Mouse (Mus musculus) heart, embryonic 11.5 days (tissue): ENCODE results near the gene 7530416G11Rik. TPM values are rescaled to one million over a fixed set of nuclear protein-coding genes. Genes with fewer than 3 reads are reported as not detected.

ENCODE experiments used
- ATAC-seq: fragments of 200-750 bp; cut with Nextera tagmentation; replicated peaks from 2 replicates; pipeline ENCODE4 v1.8.0; 2017; ENCODE audit warnings: moderate library complexity; ENCODE audit not compliant: insufficient number of reproducible peaks, low FRiP score, low TSS enrichment
- H3K27ac ChIP-seq: fragments of 300-500 bp; sonication (generic); 2 replicates; pipeline ENCODE4 v1.5.1; 2014; ENCODE audit warnings: mild to moderate bottlenecking, low read depth, low read length
- H3K27me3 ChIP-seq: fragments of 300-500 bp; sonication (generic); 2 replicates; pipeline ENCODE4 v1.6.1; 2014; ENCODE audit warnings: mild to moderate bottlenecking, low read length, mixed read lengths; ENCODE audit not compliant: control insufficient read depth, insufficient read depth
- H3K36me3 ChIP-seq: fragments of 300-500 bp; sonication (generic); 2 replicates; pipeline ENCODE4 v1.6.1; 2014; ENCODE audit warnings: mild to moderate bottlenecking, low read length, moderate library complexity, mixed read lengths; ENCODE audit not compliant: control insufficient read depth, insufficient read depth
- H3K4me1 ChIP-seq: fragments of 300-500 bp; sonication (generic); 2 replicates; pipeline ENCODE4 v1.6.1; 2014; ENCODE audit warnings: low read length; ENCODE audit not compliant: control insufficient read depth, insufficient read depth
- H3K4me2 ChIP-seq: fragments of 300-500 bp; sonication (generic); 2 replicates; pipeline ENCODE4 v1.6.1; 2014; ENCODE audit warnings: mild to moderate bottlenecking, moderate library complexity
- H3K4me3 ChIP-seq: fragments of 300-500 bp; sonication (generic); 2 replicates; pipeline ENCODE4 v1.5.1; 2014; ENCODE audit warnings: low read depth, low read length
- H3K9ac ChIP-seq: fragments of 300-500 bp; sonication (generic); 2 replicates; pipeline ENCODE4 v1.6.1; 2014; ENCODE audit warnings: mild to moderate bottlenecking, low read depth, low read length, moderate library complexity
- H3K9me3 ChIP-seq: fragments of 300-500 bp; sonication (generic); replicated peaks from 2 replicates; pipeline ENCODE4 v1.6.1; 2016; ENCODE audit warnings: low read length; ENCODE audit not compliant: control insufficient read depth
- WGBS: fragments of 180-500 bp; shearing (Covaris S2); extraction: QIAGEN DNeasy Blood & Tissue Kit; methylation state at CpG from one replicate; pipeline ENCODE4 v1.1.7; 2014; ENCODE audit not compliant: insufficient replicate concordance; 5-methylcytosine and 5-hydroxymethylcytosine counted together
- polyA plus RNA-seq: library from polyadenylated mRNA; unstranded; fragments of >200 nt; fragmentation: Nextera tagmentation; extraction: Ambion mirVana; gene quantifications from 2 replicates; pipeline ENCODE4 v1.2.1, GENCODE M21; 2014

The 7530416G11Rik gene
- polyA plus RNA-seq, 1 experiment from 2014 or later, result not detected

- peaks cover 4% of the 10 kb centered on the region; the same call in 1 of the 2 replicates for H3K27me3 ChIP-seq
- H3K9me3 ChIP-seq, result no peaks in the 10 kb centered on the region
- H3K36me3 ChIP-seq, result peaks cover 4% of the 10 kb centered on the region; the same call in 1 of the 2 replicates
- no peak overlapping the region for H3K4me2 ChIP-seq
- peaks cover 16% of the 10 kb centered on the region for H3K4me1 ChIP-seq
- no peak overlapping the region for H3K9ac ChIP-seq
- 82% methylated on average over 8 of the region's 8 CpGs for WGBS
- no peak for ATAC-seq
- no peak overlapping the region for H3K27ac ChIP-seq
- no peak overlapping the region for H3K4me3 ChIP-seq
These were observed 45.2 kb downstream of the 7530416G11Rik start for GRCm38 (mm10) chr15:85457838-85458237.

DNA sequence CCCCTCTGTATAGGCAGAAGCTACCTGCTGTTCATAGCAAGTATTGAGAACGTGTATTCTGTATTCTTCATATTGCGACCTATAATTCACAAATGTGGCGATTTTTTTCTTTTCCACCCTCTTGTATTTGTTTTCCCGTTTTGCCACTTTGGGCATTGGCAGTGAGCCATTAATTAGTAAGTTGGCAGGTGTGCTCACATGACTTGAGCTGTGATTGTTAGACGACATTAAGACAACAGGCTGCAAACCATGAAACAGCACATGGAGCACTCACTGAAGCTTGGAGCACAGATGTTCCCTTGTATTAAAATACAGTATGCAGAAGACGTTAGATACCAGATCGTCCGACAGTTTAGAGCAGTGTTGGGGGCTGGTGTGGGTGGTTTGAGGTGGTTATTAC, 46.1 kb downstream of the 7530416G11Rik start:
- H3K36me3 ChIP-seq, result 0 out of 2 replicates have a peak, but pooled peaks cover 2% of the 10 kb centered on the region
- H3K4me1 ChIP-seq, result peaks cover 16% of the 10 kb centered on the region
- H3K9ac ChIP-seq, result no peak overlapping the region
- H3K4me2 ChIP-seq, result no peak overlapping the region
- H3K27me3 ChIP-seq, result peaks cover 2% of the 10 kb centered on the region; the same call in 1 of the 2 replicates
- H3K27ac ChIP-seq, result no peak overlapping the region
- 82% methylated on average over 8 of the region's 8 CpGs for WGBS
- no peak overlapping the region for H3K4me3 ChIP-seq
- H3K9me3 ChIP-seq, result no peaks in the 10 kb centered on the region
- ATAC-seq, result no peak

DNA sequence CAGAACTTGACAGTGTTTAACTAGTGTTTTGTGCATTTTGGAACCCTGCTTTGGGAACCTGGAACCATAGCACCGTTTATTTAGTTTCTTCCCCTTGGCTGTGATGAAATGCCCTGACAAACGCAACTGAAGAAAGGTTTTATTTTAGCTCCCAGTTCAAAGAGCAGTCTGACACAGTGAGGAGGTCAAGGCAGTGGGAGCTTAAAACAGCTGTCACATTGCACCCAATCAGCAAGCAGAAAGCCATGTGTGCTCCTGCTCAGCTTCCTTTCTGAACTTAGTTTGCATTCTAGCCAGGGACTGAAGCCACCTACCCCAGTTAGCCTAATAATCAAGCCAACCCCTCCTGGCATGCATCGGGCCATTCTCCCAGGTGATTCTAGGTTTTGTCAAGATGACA, 56.4 kb downstream of the 7530416G11Rik start:
- Histone ChIP-seq H3K9ac (no peak overlapping the region), H3K4me2 (no peak overlapping the region), H3K27ac (no peak overlapping the region), H3K36me3 (peaks cover 5% of the 10 kb centered on the region), H3K4me1 (no peaks in the 10 kb centered on the region), H3K9me3 (no peaks in the 10 kb centered on the region), H3K4me3 (no peak overlapping the region), H3K27me3 (no peaks in the 10 kb centered on the region)
- 74% methylated on average over 3 of the region's 3 CpGs for WGBS
- no peak for ATAC-seq

Other genes with a start within 250 kb of the 7530416G11Rik start
- 257 and 282 TPM in 2 replicates for gene Atxn10, start 167.0 kb downstream of the 7530416G11Rik start, polyA plus RNA-seq
- gene Wnt7b, start 79.2 kb upstream of the 7530416G11Rik start, polyA plus RNA-seq, result 0.52 and 1.5 TPM in 2 replicates
- gene Ppara, start 231.8 kb upstream of the 7530416G11Rik start, polyA plus RNA-seq, result 1.7 and 2.8 TPM in 2 replicates